Mouse (Mus musculus) embryonic facial prominence, embryonic 13.5 days (tissue): ENCODE results near the gene Ptprc. TPM values are rescaled to one million over a fixed set of nuclear protein-coding genes. Genes with fewer than 3 reads are reported as not detected.

ENCODE experiments used
- ATAC-seq: fragments of 200-750 bp; cut with Nextera tagmentation; 2 replicates; pipeline ENCODE4 v1.8.0; 2017; ENCODE audit warnings: low read depth; ENCODE audit not compliant: insufficient number of reproducible peaks, insufficient read depth, low FRiP score, low TSS enrichment
- H3K27ac ChIP-seq: fragments of 300-500 bp; sonication (generic); 2 replicates; pipeline ENCODE4 v1.5.1; 2015; ENCODE audit warnings: moderate library complexity, mild to moderate bottlenecking, inconsistent platforms
- H3K27me3 ChIP-seq: fragments of 300-500 bp; sonication (generic); 2 replicates; pipeline ENCODE4 v1.6.1; 2015; ENCODE audit warnings: mild to moderate bottlenecking, inconsistent platforms
- H3K36me3 ChIP-seq: fragments of 300-500 bp; sonication (generic); 2 replicates; pipeline ENCODE4 v1.6.1; 2015; ENCODE audit warnings: mild to moderate bottlenecking, inconsistent platforms
- H3K4me1 ChIP-seq: fragments of 300-500 bp; sonication (generic); 2 replicates; pipeline ENCODE4 v1.6.1; 2015; ENCODE audit warnings: inconsistent platforms
- H3K4me2 ChIP-seq: fragments of 300-500 bp; sonication (generic); 2 replicates; pipeline ENCODE4 v1.6.1; 2015; ENCODE audit warnings: moderate library complexity, mild to moderate bottlenecking, inconsistent platforms
- H3K4me3 ChIP-seq: fragments of 300-500 bp; sonication (generic); 2 replicates; pipeline ENCODE4 v1.5.1; 2015; ENCODE audit warnings: mild to moderate bottlenecking, inconsistent platforms
- H3K9ac ChIP-seq: fragments of 300-500 bp; sonication (generic); 2 replicates; pipeline ENCODE4 v1.6.1; 2015; ENCODE audit warnings: mild to moderate bottlenecking, inconsistent platforms
- H3K9me3 ChIP-seq: fragments of 300-500 bp; sonication (generic); 2 replicates; pipeline ENCODE4 v1.6.1; 2016; ENCODE audit warnings: inconsistent platforms
- WGBS: fragments of 180-500 bp; shearing (Covaris S2); methylation state at CpG from one replicate; pipeline ENCODE4 v1.1.7; 2015; ENCODE audit warnings: mixed read lengths; 5-methylcytosine and 5-hydroxymethylcytosine counted together
- polyA plus RNA-seq: library from polyadenylated mRNA; unstranded; fragments of >200 nt; fragmentation: Nextera tagmentation; extraction: Ambion mirVana; gene quantifications from 2 replicates; pipeline ENCODE4 v1.2.1, GENCODE M21; 2015

The Ptprc gene
- polyA plus RNA-seq, 1 experiment from 2014 or later: 2.1 TPM

DNA sequence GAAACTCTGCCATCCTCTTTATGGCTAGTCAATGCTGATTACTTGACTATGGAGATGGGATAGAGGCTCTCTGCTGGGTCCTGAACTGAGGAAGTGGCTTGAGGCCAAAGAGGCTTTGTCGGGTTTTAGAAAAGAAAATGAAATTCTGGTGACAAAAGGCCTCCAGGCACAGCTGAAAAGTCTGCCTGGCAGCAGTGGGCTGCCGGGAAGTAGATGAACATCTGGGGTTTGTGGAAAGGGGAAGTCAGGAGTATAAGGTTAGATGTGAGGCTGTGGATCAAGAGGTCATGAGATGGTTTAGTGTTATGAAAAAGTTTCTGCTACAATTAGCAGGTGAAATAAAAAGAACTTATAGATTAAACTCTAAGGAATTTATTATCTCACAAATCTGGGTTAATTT lies 29.9 kb downstream of the Ptprc start:
- Histone ChIP-seq H3K9me3 (no peaks in the 10 kb centered on the region), H3K4me3 (no peak overlapping the region), H3K4me1 (no peaks in the 10 kb centered on the region), H3K27ac (no peak overlapping the region), H3K27me3 (no peaks in the 10 kb centered on the region), H3K4me2 (no peak overlapping the region), H3K9ac (no peak overlapping the region), H3K36me3 (no peaks in the 10 kb centered on the region)
- ATAC-seq: no peak
- WGBS: 17% methylated on average over 2 of the region's 2 CpGs

- H3K27ac ChIP-seq: no peak overlapping the region
- no peak overlapping the region for H3K4me3 ChIP-seq
- no peak overlapping the region for H3K9ac ChIP-seq
- no peaks in the 10 kb centered on the region for H3K9me3 ChIP-seq
- no peak overlapping the region for H3K4me2 ChIP-seq
- no peaks in the 10 kb centered on the region for H3K27me3 ChIP-seq
- no peaks in the 10 kb centered on the region for H3K36me3 ChIP-seq
- ATAC-seq: no peak
- WGBS: 76% methylated on average over 3 of the region's 3 CpGs
- H3K4me1 ChIP-seq: no peaks in the 10 kb centered on the region
Observed at GRCm38 (mm10) chr1:138145148-138145547, 30.4 kb downstream of the Ptprc start.

DNA sequence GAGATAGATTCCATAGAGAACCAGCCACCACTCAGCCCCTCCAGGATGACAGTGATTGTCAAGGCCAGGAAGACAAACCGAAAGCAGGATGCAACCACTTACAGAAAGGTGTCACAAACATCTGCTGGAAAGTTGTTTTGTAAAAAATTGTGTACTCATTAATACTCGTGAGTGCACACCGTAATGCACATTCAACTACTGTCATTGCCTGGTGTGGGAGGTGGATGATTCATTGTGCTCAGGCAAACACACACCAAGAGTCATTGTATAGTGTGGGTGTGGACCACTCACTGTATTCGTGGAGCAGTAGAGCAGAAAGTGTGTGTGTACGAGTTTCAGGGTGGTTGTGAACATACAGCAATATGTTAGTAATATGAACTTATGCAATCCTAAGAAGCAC lies 31.1 kb downstream of the Ptprc start:
- no peaks in the 10 kb centered on the region for H3K4me1 ChIP-seq
- H3K9me3 ChIP-seq: no peaks in the 10 kb centered on the region
- 88% methylated on average over 5 of the region's 5 CpGs for WGBS
- no peak for ATAC-seq
- H3K36me3 ChIP-seq: no peaks in the 10 kb centered on the region
- no peak overlapping the region for H3K27ac ChIP-seq
- no peak overlapping the region for H3K9ac ChIP-seq
- H3K27me3 ChIP-seq: no peaks in the 10 kb centered on the region
- no peak overlapping the region for H3K4me2 ChIP-seq
- H3K4me3 ChIP-seq: no peak overlapping the region

DNA sequence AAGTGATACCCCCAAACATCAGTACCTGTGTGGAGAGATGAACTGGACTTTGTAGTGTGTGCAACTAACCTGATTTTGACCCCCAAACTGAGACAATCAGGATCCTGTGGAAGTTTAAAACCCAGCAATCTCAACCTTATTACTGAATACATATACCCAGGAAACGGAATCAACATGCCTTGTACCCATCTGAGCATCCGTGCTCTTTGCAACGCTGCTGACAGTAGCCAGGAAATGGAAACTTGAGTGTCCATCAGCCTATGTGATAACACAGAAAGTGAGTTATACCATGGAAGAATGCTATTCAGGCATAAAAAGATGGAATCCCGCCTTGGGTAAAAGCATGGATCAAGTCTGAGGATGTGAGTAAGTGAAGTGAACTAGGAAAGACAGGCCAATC lies 34.7 kb downstream of the Ptprc start:
- no peak overlapping the region for H3K9ac ChIP-seq
- H3K36me3 ChIP-seq: no peaks in the 10 kb centered on the region
- no peak overlapping the region for H3K27ac ChIP-seq
- peaks cover 5% of the 10 kb centered on the region; the same call in 1 of the 2 replicates for H3K4me1 ChIP-seq
- H3K4me3 ChIP-seq: no peak overlapping the region
- no peak overlapping the region for H3K4me2 ChIP-seq
- no peaks in the 10 kb centered on the region for H3K27me3 ChIP-seq
- 79% methylated on average over 4 of the region's 4 CpGs for WGBS
- no peaks in the 10 kb centered on the region for H3K9me3 ChIP-seq
- ATAC-seq: no peak

DNA sequence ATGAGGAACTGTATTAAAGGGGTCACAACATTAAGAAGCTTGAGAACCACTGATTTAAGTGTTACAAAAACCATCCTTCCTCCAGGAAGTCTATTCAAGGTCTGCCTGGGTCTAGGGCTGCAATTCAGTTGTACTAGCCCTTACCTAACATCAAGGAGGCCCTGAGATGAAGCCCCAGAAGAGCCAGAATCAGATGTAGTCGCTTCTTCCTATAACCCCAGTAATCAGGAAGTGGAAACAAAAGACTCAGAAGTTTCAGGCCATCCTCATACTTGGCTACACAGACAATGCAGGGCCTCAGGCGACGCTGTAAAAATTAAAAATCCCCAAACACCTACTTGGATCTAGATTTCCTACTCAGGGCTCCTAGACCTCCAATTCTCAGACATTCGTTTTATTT lies 37.8 kb downstream of the Ptprc start:
- Histone ChIP-seq H3K9ac (no peak overlapping the region), H3K4me1 (peaks cover 5% of the 10 kb centered on the region; the same call in 1 of the 2 replicates), H3K36me3 (no peaks in the 10 kb centered on the region), H3K4me3 (no peak overlapping the region), H3K9me3 (no peaks in the 10 kb centered on the region), H3K27ac (no peak overlapping the region), H3K4me2 (no peak overlapping the region), H3K27me3 (no peaks in the 10 kb centered on the region)
- WGBS: 89% methylated on average over 4 of the region's 4 CpGs
- no peak for ATAC-seq

GRCm38 (mm10) chr1:138137024-138137577 lies 38.4 kb downstream of the Ptprc start:
- no peaks in the 10 kb centered on the region for H3K9me3 ChIP-seq
- no peaks in the 10 kb centered on the region for H3K27me3 ChIP-seq
- no peak overlapping the region for H3K27ac ChIP-seq
- H3K4me3 ChIP-seq: no peak overlapping the region
- H3K4me1 ChIP-seq: peaks cover 5% of the 10 kb centered on the region; the same call in 1 of the 2 replicates
- no peak overlapping the region for H3K4me2 ChIP-seq
- WGBS: 91% methylated on average over 6 of the region's 6 CpGs
- no peak overlapping the region for H3K9ac ChIP-seq
- no peak for ATAC-seq
- no peaks in the 10 kb centered on the region for H3K36me3 ChIP-seq

DNA sequence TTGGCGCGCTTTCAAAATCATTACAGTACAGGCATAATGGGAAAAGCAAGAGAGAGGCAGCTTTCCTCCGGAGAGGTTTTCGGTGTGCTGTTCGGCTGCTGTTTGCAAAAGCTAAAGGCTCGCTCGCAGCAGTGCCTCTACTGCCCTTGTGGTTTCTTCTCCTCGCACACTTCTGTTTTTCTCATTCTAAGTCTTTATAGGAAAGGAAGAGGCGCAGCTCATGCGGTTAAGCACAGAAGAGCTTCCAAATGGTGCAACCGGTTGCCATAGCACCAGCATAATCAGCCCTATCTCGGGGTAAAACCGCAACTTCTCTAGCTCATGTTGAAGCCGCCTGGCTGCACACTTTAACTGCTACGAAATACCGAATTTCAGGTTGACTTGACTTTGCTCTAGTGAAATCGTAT lies 39.1 kb downstream of the Ptprc start:
- H3K36me3 ChIP-seq: no peaks in the 10 kb centered on the region
- peak overlapping the region; percentile 52; the same call in 1 of the 2 replicates for H3K27ac ChIP-seq
- peak overlapping the region; percentile 55 for H3K4me2 ChIP-seq
- no peaks in the 10 kb centered on the region for H3K9me3 ChIP-seq
- H3K4me1 ChIP-seq: peaks cover 5% of the 10 kb centered on the region; the same call in 1 of the 2 replicates
- peak; percentile 72; the same call in 1 of the 2 replicates for ATAC-seq
- 29% methylated on average over 17 of the region's 17 CpGs for WGBS
- H3K27me3 ChIP-seq: no peaks in the 10 kb centered on the region
- H3K4me3 ChIP-seq: peak overlapping the region; percentile 27
- peak overlapping the region; percentile 61 for H3K9ac ChIP-seq

DNA sequence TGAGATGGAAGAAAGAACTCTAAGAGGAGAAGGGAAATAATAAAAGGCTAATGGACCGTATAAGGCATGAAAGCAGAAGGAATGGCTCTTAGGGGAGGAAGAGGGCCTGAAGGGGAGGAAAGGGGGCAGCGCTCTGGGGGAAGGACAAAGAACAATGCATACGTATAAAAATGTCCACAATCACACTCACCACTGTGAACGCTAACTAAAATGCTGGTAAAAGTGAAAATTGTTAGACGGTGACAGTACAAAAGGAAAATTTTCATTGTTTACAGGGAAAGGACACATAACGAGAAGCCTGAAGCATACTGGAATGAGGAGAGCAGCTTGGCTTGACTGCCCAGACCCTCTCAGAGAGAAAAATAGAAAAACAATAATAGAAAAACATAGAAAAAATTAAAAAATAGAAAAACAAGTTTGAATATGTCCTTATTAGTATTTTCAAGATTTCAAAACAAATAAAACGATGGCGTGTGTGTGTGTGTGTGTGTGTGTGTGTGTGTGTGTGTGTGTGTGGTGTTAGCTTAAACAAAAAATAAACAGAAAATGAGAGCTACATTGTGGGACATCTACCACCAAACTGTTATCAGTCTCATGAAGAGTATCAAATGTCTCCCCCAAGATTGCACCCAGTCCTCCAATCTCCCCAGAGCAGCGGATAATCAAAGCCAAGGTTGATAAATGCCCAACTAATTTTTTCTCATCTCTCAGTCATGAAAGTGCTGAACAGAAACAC lies 39.7 kb downstream of the Ptprc start:
- WGBS: 61% methylated on average over 9 of the region's 9 CpGs
- Histone ChIP-seq H3K4me2 (peak overlapping the region; percentile 55), H3K27me3 (no peaks in the 10 kb centered on the region), H3K9ac (peak overlapping the region; percentile 61; the same call in 1 of the 2 replicates), H3K4me3 (peak overlapping the region; percentile 27), H3K27ac (peak overlapping the region; percentile 52; the same call in 1 of the 2 replicates), H3K36me3 (no peaks in the 10 kb centered on the region), H3K9me3 (no peaks in the 10 kb centered on the region), H3K4me1 (peaks cover 5% of the 10 kb centered on the region; the same call in 1 of the 2 replicates)
- no peak for ATAC-seq

GRCm38 (mm10) chr1:138135117-138135516 lies 40.4 kb downstream of the Ptprc start:
- ATAC-seq: no peak
- H3K4me2 ChIP-seq: no peak overlapping the region
- H3K36me3 ChIP-seq: no peaks in the 10 kb centered on the region
- no peak overlapping the region for H3K27ac ChIP-seq
- no peaks in the 10 kb centered on the region for H3K9me3 ChIP-seq
- no peak overlapping the region for H3K4me3 ChIP-seq
- no peak overlapping the region for H3K9ac ChIP-seq
- peaks cover 5% of the 10 kb centered on the region; the same call in 1 of the 2 replicates for H3K4me1 ChIP-seq
- no peaks in the 10 kb centered on the region for H3K27me3 ChIP-seq

DNA sequence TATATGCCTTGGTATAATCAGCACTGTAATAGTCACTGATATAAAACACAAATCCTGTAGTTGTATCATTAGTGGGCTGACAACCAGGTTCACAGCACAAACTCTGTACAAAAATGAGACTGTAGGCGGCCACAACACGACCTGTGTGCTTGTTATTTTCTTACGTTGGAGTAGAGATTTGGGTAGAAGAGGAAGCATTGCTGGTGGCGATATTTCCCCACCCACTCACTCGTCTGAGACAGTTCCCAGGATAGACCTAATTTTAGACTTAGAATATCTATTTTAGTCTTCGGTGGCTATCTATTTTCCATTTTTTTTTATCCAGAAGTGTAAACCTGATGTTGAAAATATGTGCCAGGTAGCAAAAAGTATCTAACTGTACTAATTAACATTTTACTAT lies 41.2 kb downstream of the Ptprc start:
- no peak overlapping the region for H3K4me3 ChIP-seq
- no peak for ATAC-seq
- H3K36me3 ChIP-seq: no peaks in the 10 kb centered on the region
- H3K9me3 ChIP-seq: no peaks in the 10 kb centered on the region
- no peak overlapping the region for H3K9ac ChIP-seq
- no peaks in the 10 kb centered on the region for H3K27me3 ChIP-seq
- H3K4me1 ChIP-seq: peaks cover 5% of the 10 kb centered on the region; the same call in 1 of the 2 replicates
- H3K4me2 ChIP-seq: no peak overlapping the region
- 90% methylated on average over 6 of the region's 6 CpGs for WGBS
- no peak overlapping the region for H3K27ac ChIP-seq

- Histone ChIP-seq H3K9me3 (no peaks in the 10 kb centered on the region), H3K27ac (no peak overlapping the region), H3K4me2 (no peak overlapping the region), H3K4me3 (no peak overlapping the region), H3K9ac (no peak overlapping the region), H3K27me3 (no peaks in the 10 kb centered on the region), H3K4me1 (peaks cover 5% of the 10 kb centered on the region; the same call in 1 of the 2 replicates), H3K36me3 (no peaks in the 10 kb centered on the region)
- ATAC-seq: no peak
- WGBS: 52% methylated on average over 2 of the region's 2 CpGs
Observed at GRCm38 (mm10) chr1:138131739-138132138, 43.8 kb downstream of the Ptprc start.

GRCm38 (mm10) chr1:138130145-138130544 lies 45.4 kb downstream of the Ptprc start:
- no peak for ATAC-seq
- Histone ChIP-seq H3K4me3 (no peak overlapping the region), H3K9me3 (no peaks in the 10 kb centered on the region), H3K27ac (no peak overlapping the region), H3K27me3 (no peaks in the 10 kb centered on the region), H3K9ac (no peak overlapping the region), H3K4me2 (no peak overlapping the region), H3K36me3 (no peaks in the 10 kb centered on the region), H3K4me1 (no peaks in the 10 kb centered on the region)
- WGBS: 22% methylated on average over 4 of the region's 4 CpGs
